ENCODE assay signal across 23 mouse cellular contexts in the genomic region with DNA sequence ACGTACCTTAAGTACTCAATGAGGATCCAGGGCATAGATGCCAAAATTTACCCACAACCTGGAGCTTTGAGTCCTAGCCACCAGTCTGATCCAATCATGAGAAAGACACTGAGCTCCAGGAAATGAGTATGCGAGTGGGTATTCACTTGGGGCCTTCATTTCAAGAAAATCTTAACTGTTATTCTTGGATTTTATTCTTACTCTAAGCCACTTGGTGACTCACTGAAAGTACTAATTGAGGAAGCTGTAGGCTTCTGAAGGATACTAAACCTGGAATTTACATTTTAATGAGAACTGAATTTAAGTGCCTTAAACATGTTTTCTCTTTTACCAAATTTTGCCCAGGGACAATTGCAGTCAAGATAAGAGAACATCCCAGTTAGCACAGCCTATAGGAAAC.
DNase-seq lines count a peak whose midpoint lies in the region; ATAC-seq and TF ChIP-seq lines count a peak whose summit lies in the region.
"Had no signal": no experiment of that assay in that cellular context is flagged by ENCODE, and none has a peak within 500 bp of the region (broad histone marks: within the 10 kb centered on the region; RNA-seq: fewer than 3 reads in every experiment).

No protein-coding gene starts in this region.

- peak overlapping the region; percentile 85 for H3K27ac ChIP-seq in embryonic fibroblast, embryonic 13.5 days (ENCODE audit: insufficient read depth, low read length)
- no peak overlapping the region for H3K27ac ChIP-seq in left cerebral cortex, adult 2 months
- H3K27ac ChIP-seq in midbrain, postnatal 0 days (ENCODE audit: low read depth, low read length), result no peak overlapping the region
- H3K27ac ChIP-seq in heart, embryonic 11.5 days (ENCODE audit: low read depth, low read length), result no peak overlapping the region

- peak; percentile 99 for ATAC-seq in frontal cortex, adult (ENCODE audit: low TSS enrichment)
- ATAC-seq in midbrain, postnatal 0 days (ENCODE audit: low FRiP score), result no peak
- ATAC-seq in heart, embryonic 11.5 days (replicated peaks; ENCODE audit: insufficient number of reproducible peaks, low FRiP score, low TSS enrichment), result no peak
- ATAC-seq: activated CD4-positive, CD25-positive, alpha-beta regulatory T cell, adult 4 months; CD4-positive, CD25-positive, alpha-beta regulatory T cell, adult 4 months; Patski had no signal

- no peak overlapping the region for H3K9ac ChIP-seq in midbrain, postnatal 0 days (replicated peaks; ENCODE audit: low read length, poor library complexity, severe bottlenecking)
- H3K9ac ChIP-seq in heart, embryonic 11.5 days (ENCODE audit: low read depth, low read length), result no peak overlapping the region

- no peak for TF ChIP-seq CTCF in embryonic fibroblast, embryonic 13.5 days (IDR thresholded peaks at IDR 0.05; ENCODE audit: borderline replicate concordance, insufficient read depth, low read length)
- TF ChIP-seq CTCF in left cerebral cortex, adult 2 months (IDR thresholded peaks at IDR 0.05), result no peak
- TF ChIP-seq CTCF in midbrain, postnatal 0 days (IDR thresholded peaks at IDR 0.05), result no peak

- no peaks in the 10 kb centered on the region for H3K27me3 ChIP-seq in midbrain, postnatal 0 days (ENCODE audit: insufficient read depth, low read length)
- H3K27me3 ChIP-seq in heart, embryonic 11.5 days (ENCODE audit: control insufficient read depth, insufficient read depth, low read length), result no peaks in the 10 kb centered on the region
- H3K27me3 ChIP-seq: CH12.LX had no signal

- no peak overlapping the region for H3K4me3 ChIP-seq in embryonic fibroblast, embryonic 13.5 days (ENCODE audit: insufficient read depth, low read length)
- no peak overlapping the region for H3K4me3 ChIP-seq in left cerebral cortex, adult 2 months
- no peak overlapping the region for H3K4me3 ChIP-seq in midbrain, postnatal 0 days (ENCODE audit: low read depth, low read length)
- no peak overlapping the region for H3K4me3 ChIP-seq in heart, embryonic 11.5 days (ENCODE audit: low read depth, low read length)

- no peak for DNase-seq in frontal cortex, postnatal 36 days (ENCODE audit: low spot score in 2 of 2)
- DNase-seq in brain, adult 2 months (ENCODE audit: low read depth, low spot score), result peak; percentile 50
- DNase-seq in telencephalon, adult 2 months (ENCODE audit: low read depth, low spot score), result peak; percentile 44
- no peak for DNase-seq in left cerebral cortex, adult 2 months (ENCODE audit: extremely low spot score in 1 of 2, low spot score in 2 of 2)
- no peak for DNase-seq in midbrain, postnatal 0 days (ENCODE audit: low spot score)
- DNase-seq: adrenal gland, adult 2 months; adrenal gland, adult 8-10 months; adrenal gland, postnatal 10 days; adrenal gland, postnatal 14 days; adrenal gland, postnatal 25 days; adrenal gland, postnatal 36 days; B cell, adult 2 months; cerebellum, adult 11 months; cerebellum, adult 11-12 months; cerebellum, adult 18-20 months had no signal

- H3K9me3 ChIP-seq in midbrain, postnatal 0 days (ENCODE audit: low read length), result no peaks in the 10 kb centered on the region
- H3K9me3 ChIP-seq in heart, embryonic 11.5 days (replicated peaks; ENCODE audit: control insufficient read depth, low read length), result no peaks in the 10 kb centered on the region
- H3K9me3 ChIP-seq: G1E had no signal

- intact Hi-C loops in left cerebral cortex, adult 2 months (cut with DNase I), result no loop called here

- no peak overlapping the region for H3K4me2 ChIP-seq in midbrain, postnatal 0 days (ENCODE audit: low read depth, low read length, poor library complexity, severe bottlenecking)
- no peak overlapping the region for H3K4me2 ChIP-seq in heart, embryonic 11.5 days

- H3K36me3 ChIP-seq in midbrain, postnatal 0 days (ENCODE audit: insufficient read depth, low read length), result no peaks in the 10 kb centered on the region
- H3K36me3 ChIP-seq in heart, embryonic 11.5 days (ENCODE audit: control insufficient read depth, insufficient read depth, low read length), result no peaks in the 10 kb centered on the region
- H3K36me3 ChIP-seq: G1E had no signal

- WGBS in midbrain, postnatal 0 days, result 85% methylated on average over 2 of the region's 2 CpGs
- 85% methylated on average over 2 of the region's 2 CpGs for WGBS in heart, embryonic 11.5 days (ENCODE audit: insufficient replicate concordance)

- no peak for TF ChIP-seq POLR2A in embryonic fibroblast, embryonic 13.5 days (IDR thresholded peaks at IDR 0.05; ENCODE audit: low read depth, low read length)

- no peaks in the 10 kb centered on the region for H3K4me1 ChIP-seq in embryonic fibroblast, embryonic 13.5 days (ENCODE audit: control insufficient read depth, insufficient read depth, low read length)
- H3K4me1 ChIP-seq in midbrain, postnatal 0 days (ENCODE audit: insufficient read depth, low read length), result no peaks in the 10 kb centered on the region
- no peaks in the 10 kb centered on the region for H3K4me1 ChIP-seq in heart, embryonic 11.5 days (ENCODE audit: control insufficient read depth, insufficient read depth, low read length)

Comparison
In these comparisons a context has a peak if more than half of its experiments do, and no peak if none do; other contexts are left out.
1. DNase-seq: peak in brain, adult 2 months (single experiment) and telencephalon, adult 2 months (single experiment); none in frontal cortex, postnatal 36 days (0 of 2), left cerebral cortex, adult 2 months (0 of 2) and midbrain, postnatal 0 days (single experiment).